Mouse (Mus musculus): ENCODE data around the gene Olfr572. TPM values are rescaled to one million over a fixed set of nuclear protein-coding genes. Genes with fewer than 3 reads are reported as not detected.

Gene Olfr572
- polyA plus RNA-seq, 1 experiment from 2014 or later = not detected

DNA sequence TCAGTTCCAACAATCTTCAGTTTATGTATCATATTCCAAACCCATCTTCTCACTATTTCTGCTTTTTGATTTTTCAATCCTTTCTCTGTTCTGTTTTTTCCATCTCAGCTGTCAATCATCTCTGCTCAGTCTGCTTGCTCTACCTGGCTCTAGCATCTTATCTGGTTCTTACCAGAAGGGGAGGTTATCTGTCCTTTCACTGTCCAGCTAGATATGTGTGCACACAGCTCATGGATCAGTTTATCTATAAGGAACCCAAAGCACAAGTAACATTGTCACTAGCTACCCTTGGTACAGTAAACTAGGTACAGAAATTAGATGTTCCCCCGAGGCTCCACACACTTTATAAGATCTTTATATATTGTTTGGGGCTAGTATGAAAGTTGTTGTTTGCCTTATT lies 19.2 kb downstream of the Olfr572 start:
- H3K4me2 ChIP-seq (ENCODE audit: low read length) = no peak overlapping the region
- ATAC-seq (replicated peaks; ENCODE audit: low FRiP score, low TSS enrichment, low read depth) (no peak), DNase-seq (ENCODE audit: low spot score) (no peak)
- H3K27me3 ChIP-seq (replicated peaks; ENCODE audit: control insufficient read depth, insufficient read depth, low read length) = no peaks in the 10 kb centered on the region
- H3K9ac ChIP-seq (ENCODE audit: low read length) = no peak overlapping the region
- no peaks in the 10 kb centered on the region for H3K36me3 ChIP-seq (ENCODE audit: control insufficient read depth, insufficient read depth, low read length)
- 90% methylated on average over 1 of the region's 1 CpGs for WGBS
- H3K27ac ChIP-seq (ENCODE audit: low read depth) = no peak overlapping the region
- no peak overlapping the region for H3K4me3 ChIP-seq (ENCODE audit: low read depth, low read length)
- no peaks in the 10 kb centered on the region for H3K4me1 ChIP-seq (replicated peaks; ENCODE audit: control insufficient read depth, insufficient read depth, low read length)
- H3K9me3 ChIP-seq (ENCODE audit: control insufficient read depth, low read length) = no peaks in the 10 kb centered on the region

DNA sequence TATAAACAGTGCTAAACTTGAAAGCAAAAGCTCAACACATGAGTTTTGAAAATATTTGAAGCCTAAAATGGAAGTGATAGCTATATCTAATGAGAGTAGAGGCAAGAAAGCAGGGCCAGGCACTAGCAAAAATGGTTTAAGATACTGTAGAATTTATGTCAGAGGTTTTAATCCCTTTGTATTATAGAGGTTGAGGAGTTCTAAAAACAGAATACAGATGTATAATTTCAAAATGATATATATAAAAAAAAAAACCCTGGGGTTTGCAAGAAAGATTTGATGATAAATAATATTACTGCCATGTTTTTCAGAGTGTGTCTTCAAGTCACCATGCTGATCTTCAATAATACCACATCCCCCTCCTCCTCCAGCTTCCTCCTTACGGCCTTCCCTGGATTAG lies 24.0 kb downstream of the Olfr572 start, which contains the start of gene Olfr574:
Gene Olfr574 (plus strand): TSS at position 301 of the 400 bp plus-strand sequence.
- Histone ChIP-seq H3K9me3 (ENCODE audit: control insufficient read depth, low read length) (no peaks in the 10 kb centered on the region), H3K9ac (ENCODE audit: low read length) (no peak within 1 kb of the TSS), H3K27me3 (replicated peaks; ENCODE audit: control insufficient read depth, insufficient read depth, low read length) (no peaks in the 10 kb centered on the region), H3K4me1 (replicated peaks; ENCODE audit: control insufficient read depth, insufficient read depth, low read length) (no peaks in the 10 kb centered on the region), H3K4me3 (ENCODE audit: low read depth, low read length) (no peak within 1 kb of the TSS), H3K27ac (ENCODE audit: low read depth) (no peak within 1 kb of the TSS), H3K36me3 (ENCODE audit: control insufficient read depth, insufficient read depth, low read length) (no peaks in the 10 kb centered on the region), H3K4me2 (ENCODE audit: low read length) (no peak within 1 kb of the TSS)
- no peak for DNase-seq (ENCODE audit: low spot score)
- ATAC-seq (replicated peaks; ENCODE audit: low FRiP score, low TSS enrichment, low read depth) = no peak
- WGBS = 92% methylated on average over 1 of the region's 1 CpGs

DNA sequence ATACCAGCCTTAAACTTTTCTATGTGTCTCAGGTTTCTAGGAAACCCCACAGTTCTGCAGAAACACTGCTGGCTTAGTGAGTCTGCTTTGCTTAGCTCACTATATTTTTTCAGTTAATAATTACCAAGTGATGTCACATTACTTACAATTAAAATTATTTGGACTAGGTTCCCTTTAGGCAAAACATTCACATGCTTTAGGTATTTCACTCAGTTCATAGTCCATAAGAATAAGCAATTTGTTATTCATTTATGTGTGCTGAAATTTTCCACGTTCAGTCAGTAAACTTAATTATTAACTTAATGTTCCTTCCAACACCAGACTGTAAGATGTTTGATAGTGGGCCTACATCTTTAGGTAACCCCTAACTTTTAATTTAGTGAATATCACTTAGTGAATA lies 26.5 kb downstream of the Olfr572 start:
- WGBS = 63% methylated on average over 1 of the region's 1 CpGs
- no peak overlapping the region for H3K4me2 ChIP-seq (ENCODE audit: low read length)
- H3K4me1 ChIP-seq (replicated peaks; ENCODE audit: control insufficient read depth, insufficient read depth, low read length) = no peaks in the 10 kb centered on the region
- no peak overlapping the region for H3K9ac ChIP-seq (ENCODE audit: low read length)
- DNase-seq (ENCODE audit: low spot score) = no peak
- no peaks in the 10 kb centered on the region for H3K27me3 ChIP-seq (replicated peaks; ENCODE audit: control insufficient read depth, insufficient read depth, low read length)
- no peaks in the 10 kb centered on the region for H3K36me3 ChIP-seq (ENCODE audit: control insufficient read depth, insufficient read depth, low read length)
- H3K9me3 ChIP-seq (ENCODE audit: control insufficient read depth, low read length) = no peaks in the 10 kb centered on the region
- ATAC-seq (replicated peaks; ENCODE audit: low FRiP score, low TSS enrichment, low read depth) = no peak
- no peak overlapping the region for H3K27ac ChIP-seq (ENCODE audit: low read depth)
- H3K4me3 ChIP-seq (ENCODE audit: low read depth, low read length) = no peak overlapping the region

DNA sequence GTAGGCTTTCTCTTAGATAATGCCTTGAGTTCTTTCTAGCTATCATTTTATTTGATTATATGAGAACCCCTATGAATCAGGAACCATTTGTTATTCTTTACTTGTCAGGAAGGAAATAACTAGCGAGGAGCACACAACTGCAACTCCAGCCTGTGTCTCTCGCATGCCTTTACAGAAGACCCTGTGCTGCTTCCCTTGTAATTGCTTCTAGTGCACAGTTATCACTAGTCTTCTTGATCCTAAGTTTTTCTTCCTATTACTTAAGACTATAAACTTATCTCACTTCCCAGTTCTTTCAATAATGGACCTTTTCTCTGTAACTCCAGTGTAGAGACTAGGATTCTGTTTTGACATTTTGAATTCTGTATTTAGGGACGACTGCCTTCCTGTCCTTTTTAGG lies 33.9 kb downstream of the Olfr572 start:
- no peak for ATAC-seq (replicated peaks; ENCODE audit: low FRiP score, low TSS enrichment, low read depth)
- no peak for DNase-seq (ENCODE audit: low spot score)
- Histone ChIP-seq H3K4me2 (ENCODE audit: low read length) (no peak overlapping the region), H3K4me3 (ENCODE audit: low read depth, low read length) (no peak overlapping the region), H3K27ac (ENCODE audit: low read depth) (no peak overlapping the region), H3K27me3 (replicated peaks; ENCODE audit: control insufficient read depth, insufficient read depth, low read length) (no peaks in the 10 kb centered on the region), H3K9ac (ENCODE audit: low read length) (no peak overlapping the region), H3K36me3 (ENCODE audit: control insufficient read depth, insufficient read depth, low read length) (no peaks in the 10 kb centered on the region), H3K9me3 (ENCODE audit: control insufficient read depth, low read length) (no peaks in the 10 kb centered on the region), H3K4me1 (replicated peaks; ENCODE audit: control insufficient read depth, insufficient read depth, low read length) (no peaks in the 10 kb centered on the region)
- 57% methylated on average over 3 of the region's 3 CpGs for WGBS

DNA sequence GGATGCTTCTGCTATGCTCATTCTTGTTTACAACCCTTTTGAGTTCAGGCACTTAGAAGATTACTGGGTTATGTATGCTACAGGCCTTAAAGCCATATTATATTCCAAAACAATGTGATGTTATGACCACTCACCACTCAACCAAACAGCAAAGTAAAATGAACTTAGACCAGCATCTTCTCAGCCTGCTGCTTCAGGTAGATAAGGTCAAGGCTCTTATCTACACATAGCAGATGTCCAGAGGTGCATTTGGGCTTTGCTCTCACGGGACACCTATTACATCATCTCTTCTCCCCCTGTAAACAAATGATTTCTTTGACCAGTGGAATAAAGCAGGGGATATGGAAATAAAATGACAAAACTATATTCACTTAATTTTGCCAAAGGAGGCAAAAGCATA lies 34.4 kb downstream of the Olfr572 start, which contains the start of gene Olfr575:
Gene Olfr575 (minus strand): TSS at position 183 of the 400 bp plus-strand sequence.
- H3K4me2 ChIP-seq (ENCODE audit: low read length) = no peak within 1 kb of the TSS
- ATAC-seq (replicated peaks; ENCODE audit: low FRiP score, low TSS enrichment, low read depth) = no peak
- no peak within 1 kb of the TSS for H3K9ac ChIP-seq (ENCODE audit: low read length)
- no peak for DNase-seq (ENCODE audit: low spot score)
- no peaks in the 10 kb centered on the region for H3K9me3 ChIP-seq (ENCODE audit: control insufficient read depth, low read length)
- H3K36me3 ChIP-seq (ENCODE audit: control insufficient read depth, insufficient read depth, low read length) = no peaks in the 10 kb centered on the region
- H3K27ac ChIP-seq (ENCODE audit: low read depth) = no peak within 1 kb of the TSS
- H3K27me3 ChIP-seq (replicated peaks; ENCODE audit: control insufficient read depth, insufficient read depth, low read length) = no peaks in the 10 kb centered on the region
- WGBS = 47% methylated on average over 1 of the region's 1 CpGs
- no peaks in the 10 kb centered on the region for H3K4me1 ChIP-seq (replicated peaks; ENCODE audit: control insufficient read depth, insufficient read depth, low read length)
- H3K4me3 ChIP-seq (ENCODE audit: low read depth, low read length) = no peak within 1 kb of the TSS

DNA sequence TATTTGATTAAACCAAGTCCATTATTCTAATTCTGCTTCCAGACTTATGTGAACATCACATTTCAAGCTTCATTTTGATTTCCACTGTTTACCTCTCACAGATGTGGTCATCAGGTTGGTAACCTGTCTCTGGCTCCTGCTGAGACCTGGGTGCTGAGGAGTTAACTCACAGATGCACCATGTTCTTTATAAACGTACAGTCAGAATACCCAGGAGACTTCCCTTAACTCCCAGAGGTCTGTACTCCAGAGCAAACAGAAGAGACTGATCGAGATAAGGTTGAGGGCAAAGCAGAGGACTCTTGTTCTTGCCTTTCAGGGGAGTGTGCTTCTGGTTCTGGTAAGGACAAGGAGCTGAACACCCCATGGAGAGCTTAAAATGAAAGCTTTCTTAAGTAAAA lies 38.2 kb downstream of the Olfr572 start, which contains the start of gene Olfr576:
Gene Olfr576 (plus strand): TSS at position 301 of the 400 bp plus-strand sequence.
- no peak within 1 kb of the TSS for H3K9ac ChIP-seq (ENCODE audit: low read length)
- 25% methylated on average over 2 of the region's 2 CpGs for WGBS
- ATAC-seq (replicated peaks; ENCODE audit: low FRiP score, low TSS enrichment, low read depth) = no peak
- no peak within 1 kb of the TSS for H3K4me3 ChIP-seq (ENCODE audit: low read depth, low read length)
- no peaks in the 10 kb centered on the region for H3K9me3 ChIP-seq (ENCODE audit: control insufficient read depth, low read length)
- no peaks in the 10 kb centered on the region for H3K27me3 ChIP-seq (replicated peaks; ENCODE audit: control insufficient read depth, insufficient read depth, low read length)
- H3K27ac ChIP-seq (ENCODE audit: low read depth) = no peak within 1 kb of the TSS
- H3K36me3 ChIP-seq (ENCODE audit: control insufficient read depth, insufficient read depth, low read length) = no peaks in the 10 kb centered on the region
- H3K4me2 ChIP-seq (ENCODE audit: low read length) = no peak within 1 kb of the TSS
- no peaks in the 10 kb centered on the region for H3K4me1 ChIP-seq (replicated peaks; ENCODE audit: control insufficient read depth, insufficient read depth, low read length)
- DNase-seq (ENCODE audit: low spot score) = no peak

DNA sequence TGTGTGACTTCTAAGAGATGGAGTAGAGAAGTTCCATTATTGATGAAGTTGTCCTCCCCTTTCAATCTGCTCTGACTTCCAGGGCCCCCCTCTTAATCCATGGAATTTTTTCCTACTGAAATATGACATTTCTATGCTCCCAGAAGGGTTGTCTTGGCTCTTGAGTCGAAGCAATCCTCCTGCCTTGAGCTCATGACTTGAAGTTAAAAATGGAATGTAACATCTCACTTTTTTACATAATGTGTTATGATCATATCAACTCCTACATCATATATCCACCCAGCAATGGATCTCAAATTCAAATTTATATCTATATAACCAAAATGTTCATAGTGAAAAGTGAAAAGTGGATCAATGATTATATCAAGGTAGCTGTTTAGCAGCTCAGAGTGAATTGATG lies 50.2 kb downstream of the Olfr572 start:
- ATAC-seq (replicated peaks; ENCODE audit: low FRiP score, low TSS enrichment, low read depth) = no peak
- WGBS = 57% methylated on average over 1 of the region's 1 CpGs
- Histone ChIP-seq H3K27ac (ENCODE audit: low read depth) (no peak overlapping the region), H3K4me2 (ENCODE audit: low read length) (no peak overlapping the region), H3K27me3 (replicated peaks; ENCODE audit: control insufficient read depth, insufficient read depth, low read length) (no peaks in the 10 kb centered on the region), H3K4me3 (ENCODE audit: low read depth, low read length) (no peak overlapping the region), H3K4me1 (replicated peaks; ENCODE audit: control insufficient read depth, insufficient read depth, low read length) (no peaks in the 10 kb centered on the region), H3K9me3 (ENCODE audit: control insufficient read depth, low read length) (no peaks in the 10 kb centered on the region), H3K36me3 (ENCODE audit: control insufficient read depth, insufficient read depth, low read length) (no peaks in the 10 kb centered on the region), H3K9ac (ENCODE audit: low read length) (no peak overlapping the region)
- no peak for DNase-seq (ENCODE audit: low spot score)

DNA sequence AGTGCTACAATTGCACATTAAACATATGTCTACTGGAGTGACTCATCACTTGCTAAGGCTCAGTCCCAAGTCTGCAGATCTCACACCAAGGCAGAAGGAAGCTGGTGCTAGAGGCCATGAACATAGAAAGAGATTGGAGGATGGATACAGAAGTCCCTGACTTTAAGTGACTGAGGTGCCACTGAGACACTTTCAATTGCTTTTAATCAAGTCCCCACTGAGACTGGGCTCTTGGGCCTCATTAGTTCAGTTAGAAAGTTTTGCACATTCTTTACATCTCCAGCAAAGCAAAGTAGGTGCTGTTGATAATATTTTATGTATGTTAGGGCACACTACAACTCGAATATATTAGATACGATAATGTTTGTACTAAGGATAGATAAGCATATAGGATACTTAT lies 51.6 kb downstream of the Olfr572 start, which contains the start of gene Olfr577:
Gene Olfr577 (minus strand): TSS at position 101 of the 400 bp plus-strand sequence.
- Histone ChIP-seq H3K36me3 (ENCODE audit: control insufficient read depth, insufficient read depth, low read length) (no peaks in the 10 kb centered on the region), H3K4me1 (replicated peaks; ENCODE audit: control insufficient read depth, insufficient read depth, low read length) (no peaks in the 10 kb centered on the region), H3K9ac (ENCODE audit: low read length) (no peak within 1 kb of the TSS), H3K4me2 (ENCODE audit: low read length) (no peak within 1 kb of the TSS), H3K9me3 (ENCODE audit: control insufficient read depth, low read length) (no peaks in the 10 kb centered on the region), H3K4me3 (ENCODE audit: low read depth, low read length) (no peak within 1 kb of the TSS), H3K27ac (ENCODE audit: low read depth) (no peak within 1 kb of the TSS), H3K27me3 (replicated peaks; ENCODE audit: control insufficient read depth, insufficient read depth, low read length) (no peaks in the 10 kb centered on the region)
- DNase-seq (ENCODE audit: low spot score) (no peak), ATAC-seq (replicated peaks; ENCODE audit: low FRiP score, low TSS enrichment, low read depth) (no peak)
- WGBS = 88% methylated on average over 2 of the region's 2 CpGs
